Mouse (Mus musculus): ENCODE measurements around the gene Sbk3.

GRCm38 (mm10) chr7:5017931-5018330 is 47.0 kb upstream of the Sbk3 start:
- TF ChIP-seq POLR2A (IDR thresholded peaks at IDR 0.05; ENCODE audit: insufficient read length, low read depth) (no peak), REST (IDR thresholded peaks at IDR 0.05; ENCODE audit: insufficient read depth, insufficient read length) (no peak), CEBPB (IDR thresholded peaks at IDR 0.05; ENCODE audit: insufficient read depth, poor library complexity, severe bottlenecking) (no peak), USF1 (IDR thresholded peaks at IDR 0.05; ENCODE audit: low read depth) (no peak)
